Mouse (Mus musculus): ENCODE measurements around the gene Cluh. TPM values are rescaled to one million over a fixed set of nuclear protein-coding genes. Genes with fewer than 3 reads are reported as not detected.

Cluh gene
- polyA plus RNA-seq, 1 experiment, result 14.5 TPM

- Histone ChIP-seq H3K4me1 (ENCODE audit: control insufficient read depth, insufficient read depth, low read length) (no peaks in the 10 kb centered on the region), H3K27ac (ENCODE audit: insufficient read depth, low read depth, low read length) (no peak overlapping the region), H3K4me3 (ENCODE audit: insufficient read depth, low read length) (no peak overlapping the region)
- TF ChIP-seq POLR2A (IDR thresholded peaks at IDR 0.05; ENCODE audit: borderline replicate concordance, low read depth, low read length) (no peak), CTCF (IDR thresholded peaks at IDR 0.05; ENCODE audit: low read depth, low read length) (no peak)
Measured at GRCm38 (mm10) chr11:74621974-74622669, 27.2 kb upstream of the Cluh start.

- no peaks in the 10 kb centered on the region for H3K4me1 ChIP-seq (ENCODE audit: control insufficient read depth, insufficient read depth, low read length)
- TF ChIP-seq CTCF (IDR thresholded peaks at IDR 0.05; ENCODE audit: low read depth, low read length) (no peak), POLR2A (IDR thresholded peaks at IDR 0.05; ENCODE audit: borderline replicate concordance, low read depth, low read length) (no peak)
Measured at GRCm38 (mm10) chr11:74623693-74624092, 25.6 kb upstream of the Cluh start.

GRCm38 (mm10) chr11:74625333-74625732, 24.0 kb upstream of the Cluh start:
- Histone ChIP-seq H3K4me3 (ENCODE audit: insufficient read depth, low read length) (no peak overlapping the region), H3K4me1 (ENCODE audit: control insufficient read depth, insufficient read depth, low read length) (no peaks in the 10 kb centered on the region), H3K27ac (ENCODE audit: insufficient read depth, low read depth, low read length) (no peak overlapping the region)
- TF ChIP-seq POLR2A (IDR thresholded peaks at IDR 0.05; ENCODE audit: borderline replicate concordance, low read depth, low read length) (no peak), CTCF (IDR thresholded peaks at IDR 0.05; ENCODE audit: low read depth, low read length) (no peak)

More at GRCm38 (mm10) chr11:74623693-74624092, 25.6 kb upstream of the Cluh start:
- Histone ChIP-seq H3K4me3 (ENCODE audit: insufficient read depth, low read length) (no peak overlapping the region), H3K27ac (ENCODE audit: insufficient read depth, low read depth, low read length) (no peak overlapping the region)

- Histone ChIP-seq H3K27ac (ENCODE audit: insufficient read depth, low read depth, low read length) (no peak overlapping the region), H3K4me3 (ENCODE audit: insufficient read depth, low read length) (no peak overlapping the region), H3K4me1 (ENCODE audit: control insufficient read depth, insufficient read depth, low read length) (no peaks in the 10 kb centered on the region)
- no peak for TF ChIP-seq POLR2A (IDR thresholded peaks at IDR 0.05; ENCODE audit: borderline replicate concordance, low read depth, low read length)
- no peak for TF ChIP-seq CTCF (IDR thresholded peaks at IDR 0.05; ENCODE audit: low read depth, low read length)
Measured at GRCm38 (mm10) chr11:74627481-74627880, 21.8 kb upstream of the Cluh start.

GRCm38 (mm10) chr11:74631880-74632789, 17.2 kb upstream of the Cluh start:
- Histone ChIP-seq H3K4me1 (ENCODE audit: control insufficient read depth, insufficient read depth, low read length) (peaks cover under 1% of the 10 kb centered on the region; the same call in 1 of the 2 replicates), H3K27ac (ENCODE audit: insufficient read depth, low read depth, low read length) (no peak overlapping the region), H3K4me3 (ENCODE audit: insufficient read depth, low read length) (no peak overlapping the region)
- TF ChIP-seq POLR2A (IDR thresholded peaks at IDR 0.05; ENCODE audit: borderline replicate concordance, low read depth, low read length), result no peak
- TF ChIP-seq CTCF (IDR thresholded peaks at IDR 0.05; ENCODE audit: low read depth, low read length), result no peak

- TF ChIP-seq CTCF (IDR thresholded peaks at IDR 0.05; ENCODE audit: low read depth, low read length) (peak; percentile 53), POLR2A (IDR thresholded peaks at IDR 0.05; ENCODE audit: borderline replicate concordance, low read depth, low read length) (no peak)
- H3K4me1 ChIP-seq (ENCODE audit: control insufficient read depth, insufficient read depth, low read length), result peaks cover 16% of the 10 kb centered on the region
- no peak overlapping the region for H3K4me3 ChIP-seq (ENCODE audit: insufficient read depth, low read length)
Measured at GRCm38 (mm10) chr11:74634490-74635275, 14.6 kb upstream of the Cluh start.

GRCm38 (mm10) chr11:74637486-74637885, 11.8 kb upstream of the Cluh start:
- TF ChIP-seq POLR2A (IDR thresholded peaks at IDR 0.05; ENCODE audit: borderline replicate concordance, low read depth, low read length), result no peak
- TF ChIP-seq CTCF (IDR thresholded peaks at IDR 0.05; ENCODE audit: low read depth, low read length), result no peak
- peak overlapping the region; percentile 47; the same call in 1 of the 2 replicates for H3K27ac ChIP-seq (ENCODE audit: insufficient read depth, low read depth, low read length)
- H3K4me3 ChIP-seq (ENCODE audit: insufficient read depth, low read length), result peak overlapping the region; percentile 90

More at GRCm38 (mm10) chr11:74634490-74635275, 14.6 kb upstream of the Cluh start:
- no peak overlapping the region for H3K27ac ChIP-seq (ENCODE audit: insufficient read depth, low read depth, low read length)

GRCm38 (mm10) chr11:74637971-74638790, 11.1 kb upstream of the Cluh start:
- TF ChIP-seq POLR2A (IDR thresholded peaks at IDR 0.05; ENCODE audit: borderline replicate concordance, low read depth, low read length) (no peak), CTCF (IDR thresholded peaks at IDR 0.05; ENCODE audit: low read depth, low read length) (no peak)
- Histone ChIP-seq H3K4me3 (ENCODE audit: insufficient read depth, low read length) (peak overlapping the region; percentile 90), H3K27ac (ENCODE audit: insufficient read depth, low read depth, low read length) (peak overlapping the region; percentile 47), H3K4me1 (ENCODE audit: control insufficient read depth, insufficient read depth, low read length) (peaks cover 20% of the 10 kb centered on the region)

More at GRCm38 (mm10) chr11:74637486-74637885, 11.8 kb upstream of the Cluh start:
- peaks cover 20% of the 10 kb centered on the region for H3K4me1 ChIP-seq (ENCODE audit: control insufficient read depth, insufficient read depth, low read length)

Data from bone marrow macrophage, adult 2 months (primary cell).